Mouse (Mus musculus): ENCODE data around the gene Cdc42bpg.
A peak's percentile ranks its signal among the peaks of the same experiment; 100 is the strongest.
"Not testable (repeated sequence)": the region's sequence is repeated elsewhere in the genome, so short reads cannot be mapped to it uniquely, and the experiment has no call there.

Cdc42bpg gene

DNA sequence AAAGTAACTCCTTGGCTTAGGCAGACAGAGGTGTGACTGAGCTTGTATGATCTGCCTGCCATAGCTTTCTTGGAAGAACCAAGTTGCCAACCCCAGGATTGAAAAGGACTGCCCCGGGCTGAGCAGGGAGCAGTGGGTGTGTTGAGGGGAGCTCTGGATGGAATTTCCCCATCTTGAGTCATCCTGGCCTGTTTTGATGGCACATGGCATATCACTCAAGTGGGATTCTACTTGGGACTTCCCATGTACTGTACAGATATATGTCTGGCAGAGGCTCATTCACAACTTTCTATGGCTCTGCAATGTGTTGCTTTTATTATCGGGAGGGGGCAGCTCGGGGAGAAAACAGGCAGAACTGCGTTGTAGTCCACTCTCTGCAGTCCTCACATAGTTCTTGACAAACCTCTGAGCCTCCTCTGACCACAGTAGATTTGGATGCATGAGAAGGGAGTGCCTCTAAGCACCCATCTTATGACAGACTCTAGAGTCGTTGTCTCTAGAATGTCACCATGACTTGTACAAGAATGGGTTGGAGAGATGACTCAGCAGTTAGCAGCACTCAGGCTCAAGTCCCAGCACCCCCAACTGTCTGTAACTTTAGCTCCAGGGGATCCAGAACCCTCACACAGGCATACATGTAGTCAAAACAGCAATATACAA lies 9.6 kb upstream of the Cdc42bpg start:
- no peak for DNase-seq (ENCODE audit: low spot score in 2 of 2)

GRCm38 (mm10) chr19:6297641-6298040 lies 8.6 kb upstream of the Cdc42bpg start:
- DNase-seq (ENCODE audit: low spot score in 2 of 2), result no peak

DNA sequence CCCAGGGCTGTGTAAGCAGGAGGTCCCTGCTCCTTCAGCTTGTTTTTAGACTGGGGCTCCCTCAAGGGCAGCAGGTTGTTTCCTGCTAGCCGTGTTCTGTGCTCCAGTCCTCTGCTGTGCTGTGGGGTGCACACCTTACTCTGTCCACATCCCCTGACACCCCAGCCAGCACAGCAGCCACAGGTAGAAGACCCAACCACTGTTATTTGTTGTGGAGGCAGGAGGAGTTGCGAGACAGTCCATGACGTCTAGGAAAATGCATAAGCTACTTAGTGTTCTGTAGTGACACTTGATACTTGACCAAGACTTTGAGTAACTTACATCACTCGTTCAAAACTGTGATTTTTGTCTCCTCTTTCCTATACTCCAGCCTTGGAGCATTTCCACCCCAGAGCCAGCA lies 7.3 kb upstream of the Cdc42bpg start:
- no peak for DNase-seq (ENCODE audit: low spot score in 2 of 2)

GRCm38 (mm10) chr19:6299450-6300267 lies 6.6 kb upstream of the Cdc42bpg start:
- DNase-seq (ENCODE audit: low spot score in 2 of 2), result peak; percentile 42 to 43

GRCm38 (mm10) chr19:6300402-6300841 lies 5.8 kb upstream of the Cdc42bpg start:
- no peak for DNase-seq (ENCODE audit: low spot score in 2 of 2)

- no peak for DNase-seq (ENCODE audit: low spot score in 2 of 2)
Measured at GRCm38 (mm10) chr19:6302114-6302513, 4.1 kb upstream of the Cdc42bpg start.

- peak in 1 of 2 experiments; percentile 41 for DNase-seq (ENCODE audit: low spot score in 2 of 2)
Measured at GRCm38 (mm10) chr19:6302522-6302921, 3.7 kb upstream of the Cdc42bpg start.

DNA sequence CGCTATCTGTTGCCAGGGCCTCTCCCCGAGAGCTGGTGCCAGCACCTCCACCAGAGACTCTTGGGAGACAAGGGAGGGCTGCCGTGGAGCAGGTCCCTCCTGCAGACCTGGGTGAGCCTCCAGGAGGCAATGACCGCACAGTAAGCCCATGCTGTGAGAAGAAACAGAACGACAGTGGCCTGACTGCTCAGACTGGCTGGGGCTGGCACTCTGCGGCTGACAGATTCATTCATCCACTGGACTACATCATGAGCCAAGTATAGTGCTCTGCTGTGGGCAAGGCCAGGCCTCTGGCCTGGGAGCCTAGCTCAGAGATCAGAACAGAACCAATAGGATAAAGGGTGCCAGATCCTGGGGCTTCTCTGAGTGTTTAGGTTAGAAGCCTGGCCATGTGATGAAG lies 2.4 kb upstream of the Cdc42bpg start:
- no peak for DNase-seq (ENCODE audit: low spot score in 2 of 2)

- DNase-seq (ENCODE audit: low spot score in 2 of 2), result peak; percentile 68 to 87
Measured at GRCm38 (mm10) chr19:6304787-6305516, 1.3 kb upstream of the Cdc42bpg start.

- no peak for DNase-seq (ENCODE audit: low spot score in 2 of 2)
Measured at GRCm38 (mm10) chr19:6305517-6306115, 640 bp upstream of the Cdc42bpg start.

DNA sequence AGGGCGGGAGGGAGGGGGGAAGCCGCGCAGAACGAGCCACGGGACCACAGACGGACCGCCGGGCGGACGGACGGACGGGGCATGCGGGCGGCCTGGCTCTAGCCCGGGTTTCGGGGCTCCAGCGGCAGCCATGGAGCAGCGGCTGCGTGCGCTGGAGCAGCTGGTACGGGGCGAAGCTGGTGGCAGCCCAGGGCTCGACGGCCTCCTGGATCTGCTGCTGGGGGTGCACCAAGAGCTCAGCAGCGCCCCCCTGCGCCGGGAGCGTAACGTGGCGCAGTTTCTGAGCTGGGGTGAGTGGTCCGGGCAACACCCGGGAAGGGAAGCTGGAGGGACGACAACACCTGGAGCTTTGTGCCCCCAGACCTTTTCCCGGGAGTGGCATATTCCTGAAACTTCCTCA lies 330 bp downstream of the Cdc42bpg start:
- peak in 1 of 2 experiments; percentile 67 for DNase-seq (ENCODE audit: low spot score in 2 of 2)

GRCm38 (mm10) chr19:6307733-6308531 lies 1.7 kb downstream of the Cdc42bpg start:
- no peak for DNase-seq (ENCODE audit: low spot score in 2 of 2)

DNA sequence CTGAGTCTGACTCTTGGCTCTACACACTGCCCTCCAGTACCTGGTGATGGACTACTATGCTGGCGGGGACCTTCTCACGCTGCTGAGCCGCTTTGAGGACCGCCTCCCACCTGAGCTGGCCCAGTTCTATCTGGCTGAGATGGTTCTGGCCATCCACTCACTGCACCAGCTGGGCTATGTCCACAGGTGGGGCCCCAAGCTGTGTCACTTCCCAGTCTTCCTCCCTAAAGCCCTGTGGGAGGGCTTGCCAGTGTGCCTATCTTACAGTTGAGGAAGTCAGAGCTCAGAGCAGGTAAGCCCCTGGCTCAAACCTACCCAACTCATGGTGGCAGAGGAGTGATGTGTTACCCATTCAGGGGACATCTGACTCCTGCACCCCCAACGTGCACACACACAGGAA lies 3.9 kb downstream of the Cdc42bpg start:
- DNase-seq (ENCODE audit: low spot score in 2 of 2), result no peak

DNA sequence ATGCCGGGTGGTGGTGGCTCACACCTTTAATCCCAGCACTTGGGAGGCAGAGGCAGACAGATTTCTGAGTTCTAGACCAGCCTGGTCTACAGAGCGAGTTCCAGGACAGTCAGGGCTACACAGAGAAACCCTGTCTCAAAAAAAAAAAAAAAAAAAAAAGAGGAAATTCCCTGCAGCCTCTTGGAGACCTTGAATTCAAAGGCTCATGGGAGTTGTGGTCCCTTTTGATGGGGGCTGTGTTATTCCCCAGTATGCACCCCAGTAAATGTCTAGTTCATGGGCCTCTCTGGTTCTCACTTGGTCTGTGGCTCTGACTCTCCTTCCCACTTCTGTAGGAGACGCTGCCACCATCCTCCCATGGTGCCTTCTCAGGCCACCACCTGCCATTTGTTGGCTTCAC lies 5.5 kb downstream of the Cdc42bpg start:
- not testable (repeated sequence) for DNase-seq (ENCODE audit: low spot score in 2 of 2)

DNA sequence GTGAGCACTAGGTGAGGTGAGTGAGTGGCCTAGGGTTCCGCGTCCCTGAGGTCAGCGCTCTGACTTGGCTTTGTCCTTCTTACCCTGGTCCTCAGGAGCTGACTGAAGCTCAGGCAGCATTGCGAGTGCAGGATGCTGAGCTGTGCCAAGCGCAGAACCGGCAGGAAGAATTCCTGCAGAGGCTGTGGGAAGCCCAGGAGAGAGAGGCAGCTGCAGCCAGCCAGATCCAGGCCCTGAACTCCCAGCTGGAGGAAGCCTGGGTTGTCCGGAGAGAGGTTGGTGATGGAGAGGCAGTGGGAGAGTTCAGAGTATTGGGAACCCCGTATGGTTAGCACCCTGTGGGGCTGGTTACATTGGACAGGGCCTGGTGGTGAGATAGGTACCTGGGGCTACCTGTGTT lies 7.5 kb downstream of the Cdc42bpg start:
- DNase-seq (ENCODE audit: low spot score in 2 of 2), result no peak

DNA sequence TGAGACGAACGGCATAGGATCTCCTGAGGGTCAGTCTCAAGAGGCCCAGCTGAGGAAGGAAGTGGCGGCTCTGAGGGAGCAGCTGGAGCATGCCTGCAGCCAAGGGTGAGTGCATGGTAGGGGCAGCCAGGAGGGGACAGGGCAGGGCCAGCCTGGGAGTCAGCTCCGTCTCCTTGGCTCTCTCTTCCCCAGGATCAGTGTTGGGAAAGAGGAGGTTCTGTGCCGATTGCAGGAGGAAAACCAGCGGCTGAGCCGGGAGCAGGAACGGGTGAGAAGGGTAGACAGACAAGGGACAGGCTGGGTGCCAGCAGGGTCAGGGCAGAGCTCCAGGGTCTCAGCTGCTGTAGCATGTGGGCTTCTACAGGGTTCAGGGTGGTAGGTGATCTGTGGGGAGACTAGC lies 8.3 kb downstream of the Cdc42bpg start:
- no peak for DNase-seq (ENCODE audit: low spot score in 2 of 2)

DNA sequence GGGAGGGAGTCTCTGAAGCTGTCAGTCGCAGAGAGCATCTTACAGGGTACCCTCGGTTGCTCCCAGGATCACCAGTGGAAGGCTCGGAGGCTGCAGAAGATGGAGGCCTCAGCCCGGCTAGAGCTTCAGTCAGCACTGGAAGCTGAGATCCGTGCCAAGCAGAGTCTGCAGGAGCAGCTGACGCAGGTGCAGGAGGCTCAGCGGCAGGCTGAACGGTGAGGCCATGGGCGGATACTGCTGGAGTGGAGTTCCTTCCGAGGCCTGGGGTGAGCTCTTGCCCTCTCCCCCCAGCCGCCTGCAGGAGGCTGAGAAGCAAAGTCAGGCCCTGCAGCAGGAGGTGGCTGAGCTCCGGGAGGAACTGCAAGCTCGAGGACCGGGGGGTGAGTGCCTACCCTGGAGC lies 9.3 kb downstream of the Cdc42bpg start:
- DNase-seq (ENCODE audit: low spot score in 2 of 2), result no peak

- no peak for DNase-seq (ENCODE audit: low spot score in 2 of 2)
Measured at GRCm38 (mm10) chr19:6318145-6318544, 11.9 kb downstream of the Cdc42bpg start.

GRCm38 (mm10) chr19:6321358-6321757 lies 15.1 kb downstream of the Cdc42bpg start:
- DNase-seq (ENCODE audit: low spot score in 2 of 2), result no peak

DNA sequence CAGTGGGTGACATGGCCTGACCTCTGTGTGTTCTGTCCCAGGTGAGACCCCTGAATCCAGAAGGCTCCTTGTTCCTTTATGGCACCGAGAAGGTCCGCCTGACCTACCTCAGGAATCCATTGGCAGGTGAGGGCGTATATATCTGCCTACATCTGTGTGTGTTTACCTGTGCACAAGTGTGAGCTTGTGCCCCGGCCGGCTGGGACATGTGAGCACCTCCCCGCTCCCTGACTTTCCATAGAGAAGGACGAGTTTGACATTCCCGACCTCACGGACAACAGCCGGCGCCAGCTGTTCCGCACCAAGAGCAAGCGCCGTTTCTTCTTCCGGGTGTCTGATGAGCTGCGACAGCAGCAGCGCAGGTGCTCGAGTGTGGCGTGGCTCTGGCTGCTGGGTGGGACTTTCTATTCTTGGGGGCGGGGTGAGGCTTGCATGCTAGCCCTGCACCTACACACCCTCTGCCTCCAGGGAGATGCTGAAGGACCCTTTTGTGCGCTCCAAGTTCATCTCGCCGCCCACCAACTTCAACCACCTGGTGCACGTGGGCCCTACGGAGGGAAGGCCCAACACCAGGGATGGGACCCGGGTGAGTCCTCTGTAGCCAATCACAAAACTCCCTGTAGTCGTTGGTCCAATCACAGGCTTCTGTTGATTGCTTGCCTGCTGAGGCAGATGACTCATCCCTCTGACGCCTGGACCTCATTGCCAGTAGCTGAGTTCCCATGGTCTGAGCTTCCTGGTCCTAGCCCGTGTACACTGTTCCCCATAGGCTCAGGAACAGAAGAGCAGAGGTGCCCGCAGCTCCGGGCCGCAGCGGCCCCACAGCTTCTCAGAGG lies 15.7 kb downstream of the Cdc42bpg start:
- DNase-seq (ENCODE audit: low spot score in 2 of 2), result no peak

All from right cerebral cortex, postnatal 10 days (tissue).